Mouse (Mus musculus) testis, adult 2 months (tissue): ENCODE data around the gene Nphs1. TPM values are rescaled to one million over a fixed set of nuclear protein-coding genes. Genes with fewer than 3 reads are reported as not detected.

ENCODE experiments used
- H3K27ac ChIP-seq: fragments of 200-500 bp; 2 replicates; pipeline ENCODE4 v1.5.1; 2012; ENCODE audit warnings: low read depth, low read length; ENCODE audit not compliant: control insufficient read depth, insufficient read depth
- H3K27me3 ChIP-seq: fragments of 200-500 bp; 2 replicates; pipeline ENCODE4 v1.6.1; 2012; ENCODE audit warnings: mild to moderate bottlenecking, low read length, moderate library complexity; ENCODE audit not compliant: control insufficient read depth, insufficient read depth
- H3K36me3 ChIP-seq: fragments of 200-500 bp; 2 replicates; pipeline ENCODE4 v1.6.1; 2012; ENCODE audit warnings: mild to moderate bottlenecking, low read length; ENCODE audit not compliant: control insufficient read depth, insufficient read depth
- H3K4me1 ChIP-seq: fragments of 200-500 bp; 2 replicates; pipeline ENCODE4 v1.6.1; 2012; ENCODE audit warnings: low read length; ENCODE audit not compliant: control insufficient read depth, insufficient read depth
- H3K4me3 ChIP-seq: fragments of 200-500 bp; 2 replicates; pipeline ENCODE4 v1.5.1; 2012; ENCODE audit warnings: low read depth, mild to moderate bottlenecking, low read length, moderate library complexity, mixed read lengths; ENCODE audit not compliant: control insufficient read depth
- CTCF ChIP-seq: fragments of 200-500 bp; IDR thresholded peaks from 2 replicates; pipeline ENCODE4 v1.5.1; 2012; ENCODE audit warnings: low read depth, mild to moderate bottlenecking, inconsistent platforms, low read length, moderate library complexity; ENCODE audit not compliant: control insufficient read depth, insufficient read depth, insufficient replicate concordance
- POLR2A ChIP-seq: fragments of 200-500 bp; IDR thresholded peaks from 2 replicates; pipeline ENCODE4 v1.6.1; 2012; ENCODE audit warnings: low read depth, mild to moderate bottlenecking, inconsistent platforms, low read length, moderate library complexity; ENCODE audit not compliant: control insufficient read depth
- polyA plus RNA-seq: library from polyadenylated mRNA; depleted of rRNA; stranded (reverse); fragments of >200 nt; gene quantifications from 2 replicates; pipeline ENCODE4 v1.2.3, GENCODE M21; 2012

Nphs1 gene
- polyA plus RNA-seq, 1 experiment = 0.12 TPM

- Histone ChIP-seq H3K27me3 (no peaks in the 10 kb centered on the region), H3K36me3 (no peaks in the 10 kb centered on the region), H3K4me3 (no peak within 1 kb of the TSS), H3K4me1 (peaks cover 19% of the 10 kb centered on the region), H3K27ac (no peak within 1 kb of the TSS)
- TF ChIP-seq CTCF (no peak), POLR2A (no peak)
Measured at GRCm38 (mm10) chr7:30419561-30420499, 38.3 kb upstream of the Nphs1 start, which contains the start of gene Hcst. Hcst (minus strand) TSS chr7:30419854.

- TF ChIP-seq POLR2A (no peak), CTCF (no peak)
- no peaks in the 10 kb centered on the region for H3K27me3 ChIP-seq
- no peak overlapping the region for H3K27ac ChIP-seq
- no peaks in the 10 kb centered on the region for H3K36me3 ChIP-seq
- H3K4me1 ChIP-seq = peaks cover 19% of the 10 kb centered on the region
- no peak overlapping the region for H3K4me3 ChIP-seq
Measured at GRCm38 (mm10) chr7:30420673-30421072, 37.4 kb upstream of the Nphs1 start.

DNA sequence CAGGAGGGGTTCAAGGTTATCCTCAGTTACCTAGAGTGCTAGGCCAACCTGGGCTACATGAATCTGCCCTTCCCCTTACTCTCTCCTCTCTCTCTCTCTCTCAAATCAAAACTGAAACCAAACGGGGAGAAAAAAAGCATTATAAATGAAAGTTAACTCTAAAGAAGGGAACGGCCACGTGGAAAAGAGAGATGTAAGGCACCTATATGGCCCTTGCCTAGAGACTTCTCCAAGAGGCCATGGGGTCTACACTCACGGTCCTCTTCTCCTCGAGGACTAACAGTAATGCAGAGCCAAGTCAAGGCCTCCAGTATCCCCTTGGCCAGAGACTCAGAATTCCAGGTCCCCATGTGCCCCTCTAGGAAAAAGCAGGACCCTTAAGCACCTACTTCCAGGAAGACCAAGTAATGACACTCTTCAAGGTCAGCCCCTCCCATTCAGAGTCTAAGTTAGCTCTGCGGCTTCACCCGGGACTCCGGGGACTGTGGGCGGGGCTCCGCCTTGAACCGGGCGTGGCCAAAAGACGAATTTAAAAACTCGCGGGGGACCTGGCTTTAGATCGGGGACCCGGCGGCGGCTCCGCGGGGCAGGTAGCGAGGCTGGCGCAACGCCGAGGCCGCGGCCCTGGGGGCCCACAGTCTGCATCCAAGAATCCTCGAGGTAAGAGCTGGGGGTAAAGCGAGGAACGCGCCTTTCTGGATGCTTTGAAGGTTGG, 36.8 kb upstream of the Nphs1 start, which contains the start of gene Nfkbid:
Nfkbid (plus strand) TSS at position 558 of the 715 bp plus-strand sequence.
- H3K27me3 ChIP-seq = no peaks in the 10 kb centered on the region
- peak within 1 kb of the TSS; percentile 38 for H3K4me3 ChIP-seq
- no peak for TF ChIP-seq POLR2A
- no peak for TF ChIP-seq CTCF
- H3K36me3 ChIP-seq = no peaks in the 10 kb centered on the region
- H3K27ac ChIP-seq = 0 out of 2 replicates have a peak within 1 kb of the TSS, but pooled peaks have one; percentile 33
- H3K4me1 ChIP-seq = peaks cover 19% of the 10 kb centered on the region

GRCm38 (mm10) chr7:30421890-30422435, 36.2 kb upstream of the Nphs1 start:
- Histone ChIP-seq H3K36me3 (no peaks in the 10 kb centered on the region), H3K27me3 (no peaks in the 10 kb centered on the region), H3K27ac (0 out of 2 replicates have a peak overlapping the region, but pooled peaks have one; percentile 33), H3K4me1 (peaks cover 19% of the 10 kb centered on the region), H3K4me3 (peak overlapping the region; percentile 38)
- TF ChIP-seq CTCF (no peak), POLR2A (no peak)

GRCm38 (mm10) chr7:30422560-30422959, 35.6 kb upstream of the Nphs1 start:
- TF ChIP-seq POLR2A = no peak
- no peak for TF ChIP-seq CTCF
- Histone ChIP-seq H3K4me1 (peaks cover 19% of the 10 kb centered on the region), H3K36me3 (no peaks in the 10 kb centered on the region), H3K4me3 (peak overlapping the region; percentile 38), H3K27me3 (no peaks in the 10 kb centered on the region), H3K27ac (no peak overlapping the region)

DNA sequence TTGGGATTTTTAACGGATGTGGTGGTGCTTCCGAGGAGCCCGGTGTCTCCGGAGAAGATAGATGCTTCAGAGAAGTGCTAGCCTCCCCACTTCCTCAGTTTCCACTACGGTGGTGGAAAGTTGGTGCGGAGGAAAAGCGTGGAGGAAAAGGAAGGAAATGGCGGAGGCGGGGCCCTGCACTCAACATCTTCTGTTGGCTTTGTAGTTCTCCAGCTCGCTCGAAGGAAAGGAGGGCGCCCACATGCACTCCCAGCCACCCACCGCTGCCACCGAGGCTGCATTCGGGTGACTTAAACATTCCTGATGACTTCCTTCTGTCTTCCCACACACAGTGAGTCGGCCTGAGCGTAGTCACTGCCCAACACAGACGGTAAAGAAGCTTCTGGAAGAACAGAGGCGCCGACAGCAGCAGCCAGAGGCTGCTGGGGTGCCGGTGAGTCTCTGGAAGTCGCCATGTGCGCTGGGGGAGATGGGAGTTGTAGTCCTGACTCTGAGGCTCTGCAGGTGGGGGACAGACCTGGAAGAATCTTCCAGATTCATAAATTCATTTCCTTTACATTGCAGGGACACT, 35.0 kb upstream of the Nphs1 start:
- Histone ChIP-seq H3K4me1 (peaks cover 17% of the 10 kb centered on the region), H3K36me3 (no peaks in the 10 kb centered on the region), H3K27me3 (no peaks in the 10 kb centered on the region), H3K4me3 (no peak overlapping the region), H3K27ac (no peak overlapping the region)
- TF ChIP-seq CTCF (no peak), POLR2A (no peak)
